Mouse (Mus musculus) bone marrow, adult 2 months (tissue): ENCODE measurements around the gene 1110032A03Rik.

ENCODE experiments used
- CTCF ChIP-seq: fragments of 200-500 bp; IDR thresholded peaks from 2 replicates; pipeline ENCODE4 v1.5.1; 2011; ENCODE audit warnings: low read length, control low read depth; ENCODE audit not compliant: control insufficient read depth, insufficient read depth
- POLR2A ChIP-seq: fragments of 200-500 bp; IDR thresholded peaks from 2 replicates; pipeline ENCODE4 v1.6.1; 2011; ENCODE audit warnings: low read depth, mild to moderate bottlenecking, control low read depth, low read length, borderline replicate concordance; ENCODE audit not compliant: control insufficient read depth

GRCm38 (mm10) chr9:50770011-50770410 is 5.3 kb downstream of the 1110032A03Rik start:
- TF ChIP-seq CTCF (no peak), POLR2A (no peak)
